Mouse (Mus musculus) erythroblast, embryonic 14.5 days (primary cell): Measurements from ENCODE around the gene Sec24d.

Experiments used
- GATA1 ChIP-seq: IDR thresholded peaks from 2 replicates; pipeline ENCODE4 v1.6.1; 2012; ENCODE audit warnings: low read length, inconsistent platforms, mixed read lengths
- TAL1 ChIP-seq: IDR thresholded peaks from 3 replicates; pipeline ENCODE4 v1.6.1; 2012; ENCODE audit warnings: low read length, inconsistent platforms, mixed read lengths

DNA sequence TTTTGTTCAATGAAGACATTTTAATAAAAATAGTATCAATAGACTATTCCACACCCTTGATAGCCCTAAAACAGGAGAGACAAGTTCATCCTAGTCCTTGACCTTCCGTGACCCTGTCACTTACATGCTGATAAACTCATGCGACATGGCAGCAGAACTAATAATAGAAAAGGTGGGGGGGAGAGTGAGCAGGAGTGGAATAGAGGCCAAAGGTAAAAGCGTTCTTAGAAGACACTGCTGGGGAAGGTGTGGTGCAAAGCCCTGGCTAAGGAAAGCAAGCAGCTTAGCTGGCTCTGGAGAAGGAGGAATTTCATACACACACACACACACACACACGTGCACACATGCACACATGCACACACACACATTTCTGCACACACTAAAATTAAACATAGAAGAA is 57.1 kb downstream of the Sec24d start:
- no peak for TF ChIP-seq GATA1
- no peak for TF ChIP-seq TAL1
